Mouse (Mus musculus) layer of hippocampus, postnatal 25 days (tissue): Measurements from ENCODE around the gene Rrh. TPM values are rescaled to one million over a fixed set of nuclear protein-coding genes. Genes with fewer than 3 reads are reported as not detected.
"Not testable (repeated sequence)": the region's sequence is repeated elsewhere in the genome, so short reads cannot be mapped to it uniquely, and the experiment has no call there.

Experiments
- DNase-seq, 2 experiments: peaks; one replicate each; pipeline ENCODE4 v3.0.0; 2022; ENCODE audit warnings: mixed read lengths in 2 of 2, low spot score in 1 of 2; ENCODE audit errors: extremely low spot score in 1 of 2
- total RNA-seq, 2 experiments: library from RNA; stranded (reverse); gene quantifications; 2 replicates each; pipeline ENCODE4 v1.2.3; 2021

Rrh gene
- total RNA-seq, 2 experiments from 2014 or later: 0.30 to 0.77 TPM

DNA sequence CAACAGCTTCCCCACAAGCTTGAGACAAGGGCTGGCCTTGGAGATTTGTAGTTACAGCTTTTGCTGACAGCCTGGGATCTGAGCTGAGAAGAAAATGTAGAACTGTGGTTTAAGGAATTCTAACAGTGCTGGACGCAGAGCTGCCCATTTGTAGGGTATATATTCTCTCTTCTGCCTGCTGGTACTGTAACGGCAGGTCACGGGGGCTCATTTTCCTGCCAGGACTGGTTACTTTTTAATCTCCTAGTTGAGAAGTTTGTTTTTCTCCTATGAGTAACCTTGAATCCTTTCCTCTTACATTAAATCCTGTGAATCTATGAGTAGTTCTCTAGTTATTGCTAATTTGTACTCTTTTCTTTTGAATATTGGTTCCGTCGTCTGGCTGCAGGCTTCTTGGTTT, 28.6 kb downstream of the Rrh start:
- DNase-seq: no peak

DNA sequence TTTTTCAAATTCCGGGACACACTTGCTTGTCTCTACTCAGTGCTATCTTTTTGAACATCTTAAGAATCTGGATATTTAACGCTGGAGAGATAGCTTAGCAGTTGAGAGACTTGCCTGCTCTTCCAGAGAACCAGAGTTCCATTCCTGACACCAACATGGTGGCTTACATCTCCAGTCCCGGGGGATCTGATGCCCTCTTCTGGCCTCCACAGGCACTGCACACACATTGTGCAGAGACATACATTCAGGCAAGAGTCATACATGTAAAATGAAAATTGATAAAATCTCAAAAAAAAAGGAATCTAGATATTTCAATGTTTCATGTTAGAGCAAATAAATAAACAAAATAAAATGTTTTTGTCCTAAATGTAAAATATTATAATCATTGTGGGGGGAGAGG, 39.6 kb downstream of the Rrh start:
- DNase-seq: no peak

DNA sequence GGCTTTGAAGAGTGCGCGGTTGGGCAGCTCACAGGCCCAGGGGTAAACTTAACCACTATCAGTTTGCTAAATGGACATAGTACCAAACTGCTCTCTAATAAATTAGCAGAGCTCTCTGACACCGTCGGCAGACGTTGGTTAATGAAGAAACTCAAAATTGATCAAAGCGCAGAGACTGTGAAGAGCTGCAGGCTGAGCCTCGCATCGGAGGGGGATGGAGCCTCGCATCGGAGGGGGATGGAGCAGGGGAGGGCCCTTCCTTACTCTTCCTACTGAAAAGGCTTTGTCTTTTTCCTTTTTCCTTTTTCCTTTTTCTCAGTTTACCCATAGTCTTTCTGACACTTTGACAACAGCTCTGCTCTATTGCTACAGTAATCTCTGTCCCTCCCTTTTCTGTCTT, 41.0 kb downstream of the Rrh start:
- no peak for DNase-seq

DNA sequence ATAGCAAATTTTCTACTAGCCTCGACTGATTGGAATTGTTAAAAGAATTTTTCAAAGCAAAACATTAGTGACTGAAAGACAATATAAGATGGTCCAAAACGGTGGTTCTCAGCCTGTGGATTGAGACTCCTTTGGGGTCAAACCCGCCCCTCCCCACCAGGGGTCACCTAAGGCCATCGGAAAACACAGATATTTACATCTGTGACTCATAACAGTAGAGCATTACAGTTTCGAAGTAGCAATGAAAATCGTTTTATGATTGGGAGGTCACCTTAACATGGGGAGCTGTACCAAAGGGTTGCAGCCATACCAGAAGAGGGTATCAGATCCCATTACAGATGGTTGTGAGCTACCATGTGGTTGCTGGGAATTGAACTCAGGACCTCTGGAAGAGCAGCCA, 51.2 kb downstream of the Rrh start:
- no peak for DNase-seq

GRCm38 (mm10) chr3:129766971-129767794, 55.2 kb downstream of the Rrh start:
- no peak for DNase-seq

DNA sequence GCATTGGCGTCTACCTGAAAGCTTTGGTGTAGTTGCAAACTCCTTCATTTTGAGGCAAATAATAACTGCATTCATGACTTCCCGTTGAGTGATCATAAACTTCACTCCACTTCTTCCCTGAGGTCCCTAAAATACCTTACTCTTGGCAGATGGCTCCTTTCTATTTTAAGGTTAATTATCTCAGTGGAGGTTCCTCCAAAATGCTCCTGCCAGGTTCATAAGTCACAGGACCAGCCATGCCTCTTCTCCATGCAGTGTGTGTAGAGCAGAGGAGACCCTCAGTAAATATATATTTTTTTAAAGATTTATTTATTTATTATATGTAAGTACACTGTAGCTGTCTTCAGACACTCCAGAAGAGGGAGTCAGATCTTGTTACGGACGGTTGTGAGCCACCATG, 56.3 kb downstream of the Rrh start:
- no peak for DNase-seq

GRCm38 (mm10) chr3:129757599-129757998, 64.8 kb downstream of the Rrh start:
- not testable (repeated sequence) for DNase-seq

DNA sequence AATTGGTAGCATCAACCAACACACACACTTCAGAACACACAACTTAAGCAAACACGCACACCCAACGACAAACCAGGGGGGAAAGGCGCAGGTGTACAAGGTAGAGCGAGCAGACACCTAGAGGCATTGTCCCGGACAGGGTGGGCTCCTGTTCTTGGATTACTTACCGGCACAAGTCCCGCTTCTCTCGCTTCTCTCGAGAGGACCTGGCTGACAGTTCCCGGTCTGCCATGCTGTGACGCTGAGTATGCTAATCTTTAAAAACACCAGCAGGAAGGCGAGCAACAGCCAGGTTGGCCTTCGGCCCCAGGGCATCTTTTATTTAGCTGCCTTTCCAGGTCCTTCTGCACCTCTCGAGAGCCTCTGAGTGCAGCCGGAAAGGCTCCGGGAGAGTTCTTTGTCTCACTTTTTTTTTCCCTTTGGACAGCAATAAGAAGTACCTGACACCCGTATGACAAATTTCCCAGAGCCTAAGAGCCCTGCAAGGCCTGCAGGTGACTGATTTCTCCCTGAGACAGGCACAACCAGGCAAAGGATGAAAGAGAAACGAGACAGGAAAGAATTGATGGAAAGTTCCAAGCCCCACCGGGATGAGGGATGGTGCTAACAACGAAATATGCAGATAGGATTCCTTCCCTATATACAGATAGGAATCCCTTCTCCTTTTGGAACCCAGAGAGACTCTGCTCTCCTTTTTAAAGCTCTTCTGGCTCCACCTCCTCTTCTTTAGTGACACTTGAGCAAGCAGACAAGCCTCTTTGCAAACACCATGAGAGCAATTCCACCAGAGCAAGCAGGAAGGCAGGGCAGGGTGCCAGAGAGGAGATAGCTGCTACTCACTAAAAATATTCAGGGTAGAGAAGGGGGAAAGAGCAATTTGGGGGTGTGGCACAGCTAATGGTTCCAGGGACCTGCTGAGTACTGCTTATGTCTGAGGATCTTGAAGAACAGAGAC, 67.5 kb downstream of the Rrh start, which contains the start of gene Egf:
Gene Egf (minus strand): TSS at position 667 of the 955 bp plus-strand sequence.
- DNase-seq: no peak

Other genes with a start within 250 kb of the Rrh start
- 1 to 10 TPM; 1.8 to 2.1 TPM for gene Egf, start 67.3 kb downstream of the Rrh start, total RNA-seq
- gene Lrit3, start 18.6 kb downstream of the Rrh start, total RNA-seq: not detected
- 10 to 100 TPM; 43.3 to 49.6 TPM for gene Gar1, start 8.8 kb upstream of the Rrh start, total RNA-seq
- not detected for gene Cfi, start 13.3 kb upstream of the Rrh start, total RNA-seq
- gene Pla2g12a, start 56.0 kb upstream of the Rrh start, total RNA-seq: 10 to 100 TPM; 22.4 to 22.7 TPM
- gene Casp6, start 78.8 kb upstream of the Rrh start, total RNA-seq: 1 to 10 TPM; 6.5 to 7.2 TPM
- gene Mcub, start 147.6 kb upstream of the Rrh start, total RNA-seq: 1 to 10 TPM; 3.3 to 3.8 TPM
- gene Sec24b, start 239.0 kb upstream of the Rrh start, total RNA-seq: 10 to 100 TPM; 51.6 to 55.9 TPM